Mouse (Mus musculus) kidney, postnatal 14 days (tissue): ENCODE results near the gene Fmnl2.

Experiments used
- DNase-seq: peaks from one replicate; pipeline ENCODE4 v3.0.0; 2022; ENCODE audit warnings: mixed read lengths

The Fmnl2 gene

DNA sequence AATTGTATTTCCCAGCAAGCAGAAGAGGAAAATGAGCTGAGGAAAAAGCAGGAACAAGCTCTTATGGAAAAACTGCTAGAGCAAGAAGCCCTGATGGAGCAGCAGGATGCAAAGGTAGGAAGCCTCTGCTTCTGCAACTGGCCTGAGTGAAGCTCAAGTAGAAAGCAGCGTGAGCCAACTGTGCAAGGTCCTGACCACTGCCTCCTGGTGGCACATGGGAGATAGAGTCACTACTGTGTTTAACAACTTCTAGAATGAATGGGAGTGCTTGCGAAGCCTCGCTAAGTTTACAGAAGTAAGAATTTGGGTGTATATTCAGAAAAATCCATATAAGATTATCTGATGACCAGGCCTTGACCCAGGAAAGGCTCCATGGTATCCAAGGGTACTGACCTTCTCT is 268.3 kb downstream of the Fmnl2 start:
- no peak for DNase-seq

DNA sequence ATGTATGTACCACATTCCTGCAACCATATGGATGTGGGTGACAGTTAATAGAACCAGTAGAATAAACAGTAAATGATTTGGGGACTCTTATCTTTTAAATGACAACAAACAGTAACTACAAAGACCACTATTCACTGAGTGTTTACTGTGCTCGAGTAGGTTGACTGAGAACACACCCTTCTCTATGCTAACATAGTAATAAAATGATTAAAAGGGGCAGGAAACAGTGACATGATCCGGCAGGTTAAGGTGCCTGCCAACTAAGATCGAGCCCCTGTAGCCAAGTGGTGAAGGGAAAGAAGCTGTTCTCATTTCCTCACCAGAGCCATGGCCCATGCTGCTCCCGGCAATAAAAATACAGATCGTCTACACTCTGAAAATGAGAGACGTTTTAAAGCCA is 271.4 kb downstream of the Fmnl2 start:
- no peak for DNase-seq

DNA sequence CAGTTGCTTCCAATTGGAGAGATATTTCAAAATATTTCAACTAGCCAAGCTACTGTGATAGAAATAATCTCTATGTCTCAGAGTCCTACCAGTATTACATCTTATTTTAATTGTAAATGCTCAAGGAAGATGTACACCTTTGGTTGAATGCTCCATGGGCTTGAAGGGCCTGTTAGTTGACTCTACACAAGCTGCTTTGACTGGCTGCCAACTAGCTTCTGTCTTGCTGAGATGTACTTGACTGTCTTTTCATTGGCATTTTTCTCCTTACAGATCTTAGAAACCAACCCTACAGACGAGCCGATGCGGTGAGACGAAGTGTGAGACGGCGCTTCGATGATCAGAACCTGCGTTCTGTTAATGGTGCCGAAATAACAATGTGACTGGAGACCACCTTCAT is 273.9 kb downstream of the Fmnl2 start:
- DNase-seq: no peak

DNA sequence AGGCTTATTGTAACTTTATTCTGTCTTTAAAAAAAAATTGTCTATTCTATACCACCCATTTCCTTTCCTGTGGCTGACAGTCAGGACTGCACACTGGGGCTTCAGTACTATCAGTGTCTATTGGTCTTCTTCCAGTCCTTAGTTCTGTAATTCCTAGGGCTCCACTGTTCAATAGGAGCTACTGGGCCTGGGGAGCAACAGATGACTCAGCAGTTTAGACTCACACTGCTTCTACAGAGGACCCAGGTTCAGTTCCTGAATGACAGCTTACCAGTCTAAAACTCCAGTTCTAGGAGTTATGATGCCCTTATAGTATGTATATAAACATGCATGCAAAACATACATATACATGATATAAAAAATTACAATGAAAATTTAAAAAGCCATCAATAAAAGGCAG is 289.2 kb downstream of the Fmnl2 start:
- DNase-seq: no peak

DNA sequence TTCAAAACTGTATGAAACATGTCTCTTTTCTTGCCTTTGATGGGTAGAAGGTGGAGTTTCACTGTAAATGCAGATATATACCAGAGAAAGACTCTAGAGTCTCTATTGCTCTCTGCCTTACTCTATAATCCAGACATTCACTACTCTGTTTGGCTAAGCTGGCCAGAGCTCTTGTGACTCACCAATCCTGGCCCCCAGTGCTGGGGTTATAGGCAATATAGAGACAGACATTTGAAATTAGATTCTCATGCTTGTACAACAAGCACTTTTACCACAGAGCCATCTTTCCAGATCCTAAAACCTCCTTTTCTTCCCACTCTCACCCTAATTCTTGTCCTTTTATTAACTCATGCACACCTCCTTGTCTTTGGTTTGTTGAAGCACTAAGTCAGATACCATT is 316.3 kb downstream of the Fmnl2 start:
- DNase-seq: no peak

DNA sequence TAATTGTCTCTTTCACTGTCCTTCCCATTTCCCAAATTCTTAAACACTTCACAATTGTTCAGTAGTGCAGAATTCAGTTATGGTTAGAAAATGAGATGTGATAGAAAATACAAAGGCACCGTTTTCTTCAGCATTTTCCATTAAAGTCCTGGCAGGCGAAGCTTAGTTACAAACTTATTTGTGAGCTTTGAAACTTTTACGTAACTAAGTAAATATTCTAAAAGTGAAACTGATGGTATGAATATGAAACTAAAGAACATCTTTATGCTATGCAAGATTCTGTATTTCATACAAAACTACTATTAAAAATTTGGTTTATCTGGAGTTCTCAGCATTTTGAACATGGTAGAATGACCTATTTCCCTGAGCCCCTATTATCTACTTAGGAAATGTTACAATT is 321.3 kb downstream of the Fmnl2 start:
- no peak for DNase-seq

DNA sequence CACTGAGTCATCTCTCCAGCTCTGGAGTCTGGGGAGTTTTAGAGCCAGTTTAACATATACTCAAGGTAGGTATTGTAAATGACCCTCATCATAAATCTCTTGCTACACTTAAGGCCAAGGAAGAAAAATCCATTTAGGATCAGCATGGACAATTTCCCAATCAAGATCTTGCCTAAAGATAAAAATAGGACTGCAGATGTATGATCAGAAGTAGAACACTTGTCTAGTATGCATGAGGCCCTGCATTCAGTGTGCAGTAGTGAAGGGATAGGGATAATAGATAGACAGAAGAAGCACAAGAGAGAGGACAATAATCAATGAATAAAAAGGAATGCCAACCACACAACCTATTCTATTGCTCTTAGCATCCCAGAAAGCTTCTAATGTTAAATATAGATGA is 322.2 kb downstream of the Fmnl2 start:
- DNase-seq: no peak
